Mouse (Mus musculus) hematopoietic stem cell, adult 5-6 weeks (primary cell): ENCODE measurements around the gene Ephb3. TPM values are rescaled to one million over a fixed set of nuclear protein-coding genes. Genes with fewer than 3 reads are reported as not detected.
"Not testable (repeated sequence)": the region's sequence is repeated elsewhere in the genome, so short reads cannot be mapped to it uniquely, and the experiment has no call there.

Experiments
- ATAC-seq, 2 experiments: fragments of 125-278 bp in 1 of 2; replicated peaks in 1 of 2; 2 replicates each; pipeline ENCODE4 v1.8.0; 2016 to 2017; ENCODE audit warnings: inconsistent platforms in 2 of 2, mild to moderate bottlenecking in 2 of 2, moderate number of reproducible peaks in 2 of 2, low read depth in 1 of 2, moderate TSS enrichment in 1 of 2; ENCODE audit not compliant: low FRiP score in 2 of 2, poor library complexity in 2 of 2, severe bottlenecking in 2 of 2, insufficient read depth in 1 of 2, low TSS enrichment in 1 of 2
- total RNA-seq: library from RNA; stranded (forward); fragments of 172-1452, 232-1000 nt; gene quantifications from 2 replicates; pipeline ENCODE4 v1.2.3, GENCODE M21; 2017

Ephb3 gene
- total RNA-seq, result 0.05 TPM in 1 of 2 replicates, not detected in the other

DNA sequence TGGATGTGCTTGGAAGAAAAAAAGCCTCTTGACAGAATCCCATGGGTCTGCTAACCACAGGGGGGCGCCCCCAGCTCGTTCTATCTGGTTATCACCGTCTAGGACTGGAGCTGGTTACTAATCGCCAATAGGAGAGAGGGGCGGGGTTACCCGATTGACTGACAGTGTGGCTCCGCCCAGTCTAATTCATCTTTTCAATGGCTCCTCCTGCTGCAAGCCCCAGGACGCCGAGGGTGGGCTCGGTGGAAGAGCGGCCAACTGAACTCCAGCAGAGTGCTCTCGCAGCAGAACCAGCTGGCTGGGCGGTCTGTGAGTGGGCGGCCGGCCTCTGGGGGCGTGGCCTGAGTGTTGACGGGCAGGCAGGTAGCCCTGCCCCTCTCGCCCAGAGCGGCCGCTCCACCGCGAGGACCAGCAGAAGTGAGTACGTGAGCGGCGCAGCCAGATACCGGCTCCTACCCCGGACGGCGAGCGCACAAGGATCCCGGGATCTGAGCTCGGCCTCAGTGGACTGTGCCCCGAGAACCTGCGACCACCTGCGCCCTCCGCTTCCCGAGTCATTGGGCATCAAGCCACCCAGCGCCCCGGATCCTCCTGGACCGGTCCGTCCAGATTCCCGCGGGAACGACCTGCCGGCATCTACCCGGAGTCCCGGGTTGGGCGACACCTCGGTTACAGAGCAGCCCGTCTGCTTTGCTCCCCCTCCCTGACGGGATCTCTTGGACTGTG lies at the start of gene Ephb3:
TSS of gene Ephb3 (plus strand) at position 389 of the 726 bp plus-strand sequence.
- ATAC-seq, result peak; percentile 73 to 88

DNA sequence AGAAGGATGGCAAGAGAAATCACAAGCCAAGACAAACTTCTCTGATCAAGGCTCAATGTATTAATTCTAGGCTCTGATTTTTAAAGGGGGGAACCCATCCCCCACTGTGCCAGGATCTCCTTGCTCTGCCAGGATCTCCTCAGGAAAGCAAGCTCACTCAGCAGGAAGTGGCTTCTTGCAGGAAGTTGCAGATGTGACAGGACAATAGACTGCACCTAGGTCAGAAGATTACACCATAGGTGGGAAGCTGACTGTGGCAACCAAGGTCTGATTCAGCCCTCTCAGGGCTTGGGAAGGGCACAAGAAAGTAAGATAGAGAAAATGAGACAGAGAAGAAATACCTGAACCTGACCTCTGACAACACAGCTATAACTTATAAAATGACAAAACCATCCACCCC lies 48.3 kb upstream of the Ephb3 start:
- ATAC-seq, result not testable (repeated sequence)

DNA sequence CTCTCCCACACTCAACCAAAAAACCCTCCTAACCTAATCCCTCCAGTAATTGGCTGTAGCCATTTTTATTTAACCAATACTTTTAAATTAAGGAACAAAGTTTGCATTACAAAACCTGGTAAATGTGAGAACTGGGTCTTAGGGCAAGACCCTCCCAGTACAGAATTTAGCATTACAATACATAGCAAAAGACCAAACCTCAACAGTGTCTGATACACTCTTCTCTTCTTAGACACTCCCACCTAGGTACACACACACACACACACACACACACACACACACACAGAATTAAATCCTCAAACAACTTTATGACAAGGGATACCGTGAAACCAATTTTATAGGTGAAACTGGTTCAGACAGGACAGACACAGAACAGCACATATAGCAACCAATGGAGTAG lies 45.3 kb upstream of the Ephb3 start:
- not testable (repeated sequence) for ATAC-seq

DNA sequence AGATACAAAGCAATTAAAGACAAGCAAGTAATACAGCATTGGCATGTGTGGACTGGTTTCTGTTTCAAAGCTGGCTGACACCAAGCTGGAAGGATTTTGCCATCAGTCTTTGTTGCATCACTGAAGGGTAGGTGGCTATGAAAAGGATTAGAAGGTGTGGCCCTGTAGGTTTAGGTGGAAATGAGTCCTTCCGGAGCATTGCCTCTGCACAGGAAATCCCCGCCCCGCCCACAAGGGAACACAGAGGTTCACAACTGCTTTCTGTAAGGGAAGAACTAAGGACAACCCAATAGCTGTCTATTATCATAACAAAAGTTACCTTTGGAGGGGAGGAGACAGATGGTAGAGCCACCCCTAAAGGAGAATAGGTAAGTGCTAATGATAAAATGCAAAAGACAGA lies 41.1 kb upstream of the Ephb3 start:
- peak in 1 of 2 experiments; percentile 25; a peak in 1 of 4 replicates for ATAC-seq

DNA sequence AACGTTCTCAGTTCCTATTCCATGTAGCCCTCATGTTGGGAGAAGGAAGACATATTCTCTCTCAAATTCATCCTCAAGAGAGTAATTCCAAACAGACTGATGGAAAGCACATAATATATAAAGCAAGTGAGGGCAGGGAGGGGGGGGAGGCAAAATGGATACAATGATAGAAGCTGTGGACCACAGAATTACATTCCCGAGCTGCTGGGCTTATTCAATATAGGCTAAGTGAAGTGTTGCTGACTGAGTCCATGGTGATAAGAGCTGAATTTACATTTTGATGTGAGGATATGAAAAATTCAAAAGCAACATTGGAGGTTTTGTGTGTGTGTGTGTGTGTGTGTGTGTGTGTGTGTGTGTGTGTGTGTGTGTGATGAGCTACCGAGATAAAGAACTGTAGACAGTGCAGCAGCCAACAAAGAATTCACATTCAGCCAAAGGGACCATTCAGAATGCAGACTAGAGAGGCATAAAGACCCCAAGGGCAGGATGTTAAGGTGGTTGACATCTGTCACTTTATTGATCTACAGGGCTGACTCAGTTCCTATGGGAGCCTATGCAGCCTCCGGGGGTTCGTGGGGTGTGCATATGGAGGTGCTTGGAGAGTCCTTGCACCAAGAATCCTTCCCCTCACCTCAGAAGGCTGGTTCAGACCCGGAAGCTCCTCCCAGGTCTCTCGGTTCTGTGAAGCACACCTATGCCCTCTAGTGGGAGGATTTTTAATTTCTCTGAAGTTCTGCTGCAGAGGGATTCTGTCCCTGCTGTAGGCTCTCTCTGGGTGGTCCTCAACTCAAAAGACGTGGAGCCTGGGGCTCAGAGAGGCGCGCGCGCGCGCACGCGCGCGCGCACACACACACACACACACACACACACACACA lies 39.0 kb upstream of the Ephb3 start:
- ATAC-seq, result peak; percentile 91 to 94

DNA sequence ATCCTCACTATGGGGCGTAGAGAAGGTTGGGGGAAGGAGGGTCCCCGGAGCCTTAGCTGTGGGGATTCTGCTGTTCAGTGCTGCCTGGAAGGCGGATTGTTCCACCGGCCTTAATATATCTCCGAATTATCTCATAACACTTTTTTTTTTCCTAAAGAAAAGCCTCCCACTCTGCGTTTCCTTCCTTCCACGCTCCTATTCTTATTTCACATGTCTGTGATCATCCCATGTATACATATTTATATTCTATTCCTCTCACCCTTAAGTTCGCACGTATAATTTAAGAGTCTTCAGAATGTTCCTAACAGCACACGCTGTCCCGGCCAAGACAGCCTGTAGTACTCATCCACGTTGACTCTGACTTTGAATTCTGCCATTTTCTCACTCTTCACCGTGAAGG lies 35.8 kb upstream of the Ephb3 start:
- no peak for ATAC-seq

DNA sequence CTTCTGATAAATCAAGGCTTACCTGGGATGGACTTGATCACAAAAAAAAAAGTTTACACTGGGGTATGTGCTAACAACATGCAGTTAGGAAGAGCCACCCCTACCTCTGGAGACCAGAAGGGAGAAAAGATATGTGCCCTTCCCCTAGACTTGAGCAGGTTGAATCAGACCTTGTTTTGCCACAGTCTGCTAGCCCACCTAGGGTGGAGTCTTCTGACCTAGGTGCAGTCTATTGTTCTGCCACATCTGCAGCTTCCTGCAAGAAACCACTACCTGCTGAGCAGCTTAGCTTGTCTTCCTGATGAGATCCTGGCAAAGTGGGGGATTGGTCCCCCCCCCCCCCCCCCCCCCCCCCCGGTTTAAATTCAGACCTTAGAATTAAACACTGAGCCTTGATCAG lies 29.3 kb upstream of the Ephb3 start:
- no peak for ATAC-seq

DNA sequence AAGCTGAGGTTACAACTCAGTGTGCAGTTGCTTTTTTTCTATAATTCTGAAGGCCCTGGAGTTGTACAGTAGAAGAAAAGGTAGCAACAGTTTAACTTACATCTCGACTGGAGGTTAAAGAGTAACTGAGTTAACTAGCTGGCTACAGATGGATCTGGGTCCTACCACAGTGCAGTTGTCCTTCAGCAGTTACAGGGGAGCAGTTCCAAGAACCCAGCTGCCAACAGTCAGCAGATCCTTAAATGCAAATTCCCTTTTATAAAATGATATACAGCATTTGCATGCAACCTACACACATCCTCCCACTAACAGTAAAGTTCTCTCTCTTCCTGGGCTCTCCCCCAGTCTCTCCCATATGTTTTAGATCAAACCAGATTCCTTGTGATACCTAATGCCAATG lies 22.4 kb upstream of the Ephb3 start:
- ATAC-seq, result no peak

DNA sequence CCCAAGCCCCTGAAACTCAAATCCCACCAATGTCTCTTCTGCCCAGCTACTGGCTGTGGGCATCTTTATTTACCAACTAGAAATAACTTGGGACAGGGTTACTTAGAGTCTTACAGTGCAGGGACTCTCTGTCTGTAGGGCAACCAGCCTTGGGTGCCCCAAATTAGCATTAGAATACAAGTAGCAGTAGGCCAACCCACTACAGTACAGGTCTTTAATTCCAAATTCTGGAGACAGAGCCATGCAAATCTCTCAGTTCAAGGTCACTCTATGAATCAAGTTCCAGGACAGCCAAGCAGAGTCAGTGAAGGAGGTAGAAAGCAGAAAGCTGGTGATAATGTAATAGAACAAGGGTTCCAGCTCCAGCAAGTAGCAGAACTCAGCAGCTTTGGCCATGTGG lies 19.9 kb upstream of the Ephb3 start:
- ATAC-seq, result no peak

DNA sequence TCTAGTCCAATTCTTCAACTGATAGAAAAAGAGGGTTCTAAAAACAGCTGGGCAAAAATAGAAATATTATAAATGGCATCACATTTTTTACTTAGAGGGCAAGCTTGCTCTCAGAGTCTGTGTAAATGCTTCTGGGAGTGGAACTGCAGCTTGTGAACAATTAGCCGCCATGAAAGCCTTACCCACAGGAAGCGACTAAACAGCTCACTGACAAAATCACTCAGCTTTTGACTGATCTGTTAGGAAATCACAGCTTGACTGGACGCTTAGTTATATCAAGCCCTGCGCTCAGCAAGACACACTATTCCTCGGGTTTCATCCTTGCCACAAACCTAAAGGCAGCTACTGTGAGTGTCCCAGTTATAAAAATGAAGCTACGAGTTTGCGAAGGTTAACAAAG lies 17.0 kb upstream of the Ephb3 start:
- no peak for ATAC-seq

DNA sequence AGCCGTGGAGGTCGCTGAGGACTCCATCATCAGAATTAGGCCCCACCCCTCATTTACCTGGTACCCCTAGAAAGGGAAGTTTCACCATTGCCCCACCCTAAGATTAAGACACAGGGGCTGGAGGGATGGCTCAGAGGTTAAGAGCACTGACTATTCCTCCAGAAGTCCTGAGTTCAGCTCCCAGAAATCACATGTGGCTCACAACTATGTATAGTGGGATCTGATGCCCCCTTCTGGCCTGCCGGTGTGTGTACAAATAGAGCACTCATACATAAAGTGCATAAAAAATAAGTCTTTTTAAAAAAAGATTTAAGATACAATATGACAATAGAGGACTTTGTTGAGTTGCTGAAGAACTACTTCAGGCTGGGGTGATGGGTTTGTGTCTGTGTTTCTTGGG lies 16.2 kb upstream of the Ephb3 start:
- no peak for ATAC-seq

DNA sequence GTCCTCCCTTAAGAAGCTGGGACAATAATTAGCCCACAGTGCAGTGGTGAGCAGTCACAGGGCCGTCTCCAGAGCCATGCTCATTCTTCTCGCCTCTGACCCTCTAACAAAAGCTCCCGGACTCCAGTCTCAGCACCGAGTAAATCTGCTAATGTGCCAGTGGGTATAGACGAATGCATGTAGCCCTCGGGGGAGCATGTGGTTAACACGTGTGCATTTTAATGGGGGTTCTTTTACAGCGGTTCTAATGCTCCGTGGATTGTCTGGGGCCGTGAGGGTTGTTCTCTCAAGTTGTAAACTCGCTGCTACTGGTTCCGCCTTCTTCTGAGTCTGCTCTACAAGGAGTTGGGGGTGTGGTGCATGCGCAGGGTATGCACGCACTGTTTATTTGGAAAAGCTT lies 13.0 kb upstream of the Ephb3 start:
- no peak for ATAC-seq

DNA sequence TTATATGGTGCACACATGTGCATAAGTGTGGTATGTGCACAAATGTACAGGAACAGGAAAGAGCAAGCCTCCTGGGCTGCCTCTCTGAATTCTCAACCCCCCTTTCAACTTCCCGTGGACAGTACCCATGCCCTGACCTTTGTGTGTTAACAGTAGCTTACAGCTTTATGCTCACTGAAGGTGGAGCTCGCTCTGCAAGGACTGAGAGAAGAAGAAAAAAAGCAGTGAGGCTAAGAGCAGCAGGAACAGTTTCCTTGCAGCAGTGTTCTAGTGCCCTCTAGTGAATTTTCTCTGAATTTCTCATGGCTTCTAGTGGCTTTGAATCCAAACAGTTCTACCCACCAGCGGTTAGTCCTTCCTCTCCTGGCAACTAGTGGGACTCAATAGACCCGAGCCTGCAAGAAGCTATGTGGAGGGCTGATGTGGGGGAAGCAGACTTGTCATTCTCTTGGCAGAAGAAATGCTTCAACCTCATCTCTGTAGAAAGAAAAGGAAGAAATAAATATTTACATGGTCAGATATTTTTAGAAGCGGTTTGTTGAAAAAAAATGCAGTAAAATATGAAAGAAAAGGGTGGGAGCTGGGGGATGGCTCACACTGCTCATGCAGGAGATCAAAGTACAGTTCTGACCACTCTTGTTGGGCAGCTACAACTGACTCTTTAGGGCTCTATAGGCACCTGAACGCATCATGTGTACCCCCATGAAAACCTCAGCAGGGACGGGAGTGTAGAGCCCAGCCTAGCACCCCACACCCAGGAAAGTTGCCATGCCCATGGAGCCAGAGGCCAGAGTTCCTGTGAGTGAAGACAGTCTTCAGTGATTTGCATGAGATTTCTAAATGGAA lies 11.8 kb upstream of the Ephb3 start:
- ATAC-seq, result peak; percentile 71 to 84

DNA sequence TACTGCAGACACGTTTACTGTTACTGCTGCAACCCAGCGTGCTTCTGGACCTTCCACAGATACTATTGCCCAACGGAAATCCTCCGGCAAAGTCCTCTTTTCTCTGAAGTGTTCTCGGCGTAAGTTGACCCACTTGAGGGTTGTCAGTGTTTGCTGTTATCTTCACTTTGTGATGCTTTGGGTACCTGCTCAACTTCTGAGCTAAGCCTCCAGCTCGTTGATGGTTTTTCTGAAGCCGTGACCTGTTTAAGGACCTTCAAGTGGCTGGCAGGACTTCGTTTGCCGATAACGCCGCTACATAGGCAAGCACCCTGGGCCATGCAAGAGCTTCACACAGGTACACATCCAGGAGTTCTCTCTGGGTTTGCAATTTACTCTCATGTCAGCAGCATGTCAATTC lies 10.4 kb upstream of the Ephb3 start:
- ATAC-seq, result no peak

DNA sequence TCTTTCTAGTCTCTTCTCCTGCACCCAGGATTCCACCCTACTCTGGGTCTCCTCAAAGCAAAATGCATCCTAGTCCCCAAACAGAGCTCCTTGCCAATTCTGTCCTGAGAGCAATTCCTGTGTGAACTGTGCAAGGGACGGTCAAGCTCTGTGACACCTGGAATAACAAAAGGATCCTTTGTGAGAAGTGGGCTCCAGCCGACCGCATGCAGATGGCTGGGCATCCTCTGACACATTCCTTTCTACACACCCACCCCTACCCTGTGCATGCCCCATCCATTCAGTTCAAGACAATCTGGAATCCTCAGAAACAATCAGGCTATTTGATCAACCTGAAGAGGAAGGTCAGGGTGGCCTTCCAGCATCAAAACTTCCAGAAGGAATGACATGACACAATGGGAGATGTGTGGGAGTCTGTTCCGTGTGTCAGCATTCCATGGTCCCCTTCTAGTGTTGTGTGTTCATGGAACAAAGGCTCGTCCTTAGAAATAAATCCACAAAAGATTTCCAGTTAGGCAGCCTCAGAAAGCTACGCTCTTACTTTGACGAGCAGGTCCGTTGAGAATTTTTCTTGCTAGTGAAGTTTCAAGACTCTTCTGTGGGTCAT lies 9.2 kb upstream of the Ephb3 start:
- ATAC-seq, result no peak

DNA sequence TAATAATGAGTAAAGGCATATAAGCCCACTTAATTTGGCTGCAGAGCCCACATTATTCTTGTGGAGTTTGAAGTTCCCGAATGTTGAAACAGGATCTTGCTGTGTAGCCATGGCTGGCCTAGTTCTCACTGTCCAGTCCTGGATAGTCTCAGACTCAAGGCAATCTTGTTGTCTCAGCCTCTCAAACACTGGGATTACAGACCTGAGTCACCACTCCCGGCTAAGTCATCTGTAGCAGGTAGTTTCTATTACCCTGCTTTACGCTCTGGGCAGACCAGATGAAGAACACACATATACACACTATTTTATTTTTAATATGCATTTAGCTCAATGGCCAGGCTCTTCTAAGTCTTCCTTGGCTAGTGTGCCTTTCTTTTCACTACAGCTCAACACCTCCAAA lies 8.0 kb upstream of the Ephb3 start:
- ATAC-seq, result no peak

DNA sequence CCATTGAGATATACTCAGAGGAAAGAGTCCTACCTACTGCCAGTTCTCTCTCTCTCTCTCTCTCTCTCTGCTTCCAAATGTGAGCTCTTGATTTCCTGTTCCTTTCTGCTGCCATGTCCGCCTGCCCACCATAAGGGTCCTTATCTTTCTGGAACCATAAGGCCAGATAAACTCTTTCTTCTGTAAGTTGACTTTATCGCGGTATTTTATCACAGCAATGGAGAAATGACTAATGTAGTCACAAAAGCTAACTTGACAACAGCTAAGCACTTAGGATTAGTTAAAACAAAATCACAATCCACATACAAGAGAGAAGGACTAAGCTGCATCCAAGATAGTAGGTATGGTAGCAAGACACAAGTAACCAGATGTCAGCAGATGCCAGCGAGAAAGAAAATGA lies 7.0 kb upstream of the Ephb3 start:
- no peak for ATAC-seq
